Mouse (Mus musculus) brain, embryonic 14.5 days (tissue): ENCODE data around the gene Phox2b.

Experiments used
- CTCF ChIP-seq: fragments of 200-500 bp; IDR thresholded peaks from 2 replicates; pipeline ENCODE4 v1.5.1; 2012; ENCODE audit warnings: inconsistent platforms, mild to moderate bottlenecking, moderate library complexity, borderline replicate concordance; ENCODE audit not compliant: insufficient read depth, insufficient read length; ENCODE audit errors: extremely low read depth
- POLR2A ChIP-seq: fragments of 200-500 bp; IDR thresholded peaks from 2 replicates; pipeline ENCODE4 v1.6.1; 2012; ENCODE audit warnings: mild to moderate bottlenecking, inconsistent platforms, borderline replicate concordance; ENCODE audit not compliant: poor library complexity, insufficient read depth, insufficient read length, severe bottlenecking; ENCODE audit errors: extremely low read depth

DNA sequence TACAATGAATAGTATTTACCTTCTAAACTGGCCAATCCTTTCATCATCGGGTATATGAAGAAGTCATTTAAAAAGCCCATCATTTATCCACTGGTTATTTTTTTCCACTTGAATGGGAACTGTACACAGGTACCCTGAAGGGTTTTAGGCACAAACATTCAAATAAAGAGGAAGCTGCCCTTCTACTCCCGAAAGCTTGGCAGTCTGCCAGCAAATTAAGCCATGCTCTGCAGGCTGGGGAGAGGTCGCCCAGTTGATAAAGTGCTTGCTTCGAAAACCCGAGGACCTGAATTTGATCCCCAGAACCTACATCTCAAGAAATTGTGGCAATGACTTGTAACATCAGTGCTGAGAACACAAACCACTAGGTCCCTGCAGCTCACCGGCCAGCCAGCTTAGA is 35.6 kb upstream of the Phox2b start:
- TF ChIP-seq CTCF, result no peak
- no peak for TF ChIP-seq POLR2A
